Mouse (Mus musculus) spleen, embryonic (tissue): ENCODE measurements around the gene Insl5.

ENCODE experiments used
- CTCF ChIA-PET: fragments of 350-600 bp; sonication (Branson Sonifier 250); formaldehyde crosslinking; loops from one replicate; lab custom pipeline; 2022; lab: Charles Lee

Gene Insl5

GRCm38 (mm10) chr4:103026621-103027020 is at the start of gene Insl5:
Gene Insl5, minus strand, starts transcription at chr4:103026842.
- CTCF ChIA-PET: no interaction called here

GRCm38 (mm10) chr4:103070631-103071030 is 44.0 kb upstream of the Insl5 start:
- CTCF ChIA-PET: no interaction called here

- CTCF ChIA-PET: no interaction called here
Observed at GRCm38 (mm10) chr4:103067906-103068655, 41.4 kb upstream of the Insl5 start.

- CTCF ChIA-PET: no interaction called here
Observed at GRCm38 (mm10) chr4:103064976-103065375, 38.3 kb upstream of the Insl5 start.

DNA sequence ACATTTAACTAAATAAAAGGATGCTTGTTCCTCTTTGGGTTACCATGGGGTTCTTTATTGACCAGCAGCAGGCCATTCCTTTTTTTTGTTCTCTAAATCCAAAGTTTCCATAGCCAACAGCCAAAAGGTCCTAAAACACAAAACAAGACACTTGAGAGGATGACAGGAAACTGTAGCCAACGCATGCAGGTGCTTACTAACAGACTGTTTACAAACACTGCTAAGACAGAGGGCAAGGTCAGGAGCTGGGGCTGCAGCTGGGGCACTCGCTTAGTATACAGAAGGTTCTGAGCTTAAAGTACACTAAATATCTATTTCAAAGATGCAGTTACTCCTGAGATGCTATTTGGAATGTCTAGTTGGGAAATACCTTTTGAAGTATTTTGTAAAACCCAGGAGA is 37.8 kb upstream of the Insl5 start:
- CTCF ChIA-PET: no interaction called here

GRCm38 (mm10) chr4:103056909-103057308 is 30.3 kb upstream of the Insl5 start:
- CTCF ChIA-PET: no interaction called here

GRCm38 (mm10) chr4:103048046-103048445 is 21.4 kb upstream of the Insl5 start:
- CTCF ChIA-PET: no interaction called here

DNA sequence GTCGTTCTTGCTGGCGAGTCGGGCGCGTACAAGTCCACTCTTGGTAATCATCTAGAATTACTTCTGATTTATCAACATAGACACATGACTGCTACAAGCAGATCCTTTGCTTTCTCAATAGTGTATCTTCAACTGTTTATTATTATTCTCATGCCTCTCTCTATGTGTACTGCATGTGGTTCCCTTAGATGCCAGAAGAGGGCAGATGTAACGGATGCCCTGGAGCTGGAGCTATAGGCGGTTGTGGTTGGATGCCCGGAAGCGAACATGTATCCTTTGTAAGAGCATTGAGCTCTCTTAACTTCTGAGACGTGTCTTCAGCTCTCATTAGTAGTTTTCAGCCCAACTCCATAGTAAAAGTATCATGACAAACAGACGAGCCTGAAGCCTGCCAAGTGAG is 16.4 kb upstream of the Insl5 start:
- CTCF ChIA-PET: no interaction called here

GRCm38 (mm10) chr4:103039838-103040191 is 13.2 kb upstream of the Insl5 start:
- CTCF ChIA-PET: no interaction called here

DNA sequence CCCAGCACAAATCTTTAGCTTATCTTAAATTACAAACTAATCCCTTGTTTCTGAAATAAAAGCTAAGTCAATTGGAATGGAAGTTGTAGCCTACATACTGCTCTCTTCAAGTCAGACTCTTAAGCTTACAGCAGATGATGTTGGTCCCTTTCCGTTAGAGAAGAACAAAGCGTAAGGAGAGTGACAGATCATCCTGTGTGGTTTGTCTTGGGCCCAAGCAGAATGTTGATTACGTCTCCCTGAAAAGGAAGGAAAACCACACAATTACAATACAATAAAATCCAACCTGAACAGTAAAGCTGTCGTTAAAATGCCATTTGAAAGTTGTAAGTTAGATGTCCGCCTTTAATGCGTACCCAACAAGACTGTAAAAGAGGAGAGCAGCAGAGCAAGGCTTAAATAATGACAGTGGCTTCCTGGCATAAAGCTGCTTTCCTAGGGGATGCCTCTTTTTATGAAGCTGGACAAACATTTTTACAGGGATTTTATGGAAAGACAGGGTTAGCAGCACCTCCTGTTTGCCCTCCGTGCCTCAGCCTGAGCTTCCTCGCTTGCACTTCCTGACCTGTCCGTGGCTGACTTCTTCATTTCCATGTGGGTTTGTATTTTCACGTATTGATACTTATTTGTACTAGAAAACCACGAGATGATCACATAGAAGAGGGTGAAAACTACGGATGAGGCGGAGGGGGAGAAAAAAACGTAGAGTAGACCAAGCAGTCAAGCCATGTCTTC is 12.6 kb upstream of the Insl5 start:
- CTCF ChIA-PET: no interaction called here

DNA sequence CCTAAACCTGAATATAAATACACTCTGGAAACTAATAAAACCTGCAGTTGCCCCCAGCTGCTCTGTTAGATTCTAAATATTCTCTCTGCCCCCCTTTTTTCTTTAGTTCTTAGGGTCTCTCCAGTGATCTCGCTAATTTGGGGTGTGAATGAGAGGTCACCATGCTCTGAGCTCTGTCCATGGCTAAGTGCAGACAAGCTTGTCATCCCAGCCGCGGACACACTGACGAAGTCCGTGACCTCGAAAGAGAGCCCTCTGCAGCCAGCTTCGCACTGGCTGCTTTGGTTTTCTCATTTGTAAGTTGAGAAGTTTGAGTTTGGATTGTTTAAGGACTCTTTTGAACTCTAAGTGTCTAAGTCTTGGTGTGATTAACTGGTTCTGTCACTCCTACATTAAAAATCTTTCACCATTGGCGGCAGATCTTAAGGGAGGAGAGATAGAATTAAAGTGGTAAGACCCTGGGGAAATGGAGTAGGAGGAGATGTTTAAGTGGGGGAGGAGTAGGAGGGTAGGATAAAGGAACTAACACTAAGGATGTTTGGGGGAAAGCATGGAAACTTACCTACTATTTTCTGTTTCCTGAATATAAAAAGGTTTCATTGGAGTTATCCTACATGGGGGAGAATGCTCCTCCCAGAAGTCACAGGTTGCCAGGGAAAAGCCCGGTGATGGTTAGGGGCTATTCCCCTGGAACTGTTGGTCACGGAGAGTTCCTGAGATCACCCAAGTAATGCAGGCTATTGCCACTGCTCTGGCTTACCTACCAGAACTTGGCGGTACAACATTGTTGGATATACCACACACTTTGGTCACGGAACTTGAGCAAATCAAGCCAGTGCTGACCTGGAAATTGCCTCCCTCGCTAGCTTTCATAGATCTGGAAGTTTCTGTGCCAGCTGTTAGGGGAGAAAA is 1.8 kb upstream of the Insl5 start:
- CTCF ChIA-PET: interaction anchor here (0.6 kb wide), 1 partner anchor 109 kb away, joined by 3 read pairs; no protein-coding TSS in a partner anchor

GRCm38 (mm10) chr4:103027745-103028144 is 1.1 kb upstream of the Insl5 start:
- CTCF ChIA-PET: interaction anchor here (0.6 kb wide), 1 partner anchor 109 kb away, joined by 3 read pairs; no protein-coding TSS in a partner anchor

DNA sequence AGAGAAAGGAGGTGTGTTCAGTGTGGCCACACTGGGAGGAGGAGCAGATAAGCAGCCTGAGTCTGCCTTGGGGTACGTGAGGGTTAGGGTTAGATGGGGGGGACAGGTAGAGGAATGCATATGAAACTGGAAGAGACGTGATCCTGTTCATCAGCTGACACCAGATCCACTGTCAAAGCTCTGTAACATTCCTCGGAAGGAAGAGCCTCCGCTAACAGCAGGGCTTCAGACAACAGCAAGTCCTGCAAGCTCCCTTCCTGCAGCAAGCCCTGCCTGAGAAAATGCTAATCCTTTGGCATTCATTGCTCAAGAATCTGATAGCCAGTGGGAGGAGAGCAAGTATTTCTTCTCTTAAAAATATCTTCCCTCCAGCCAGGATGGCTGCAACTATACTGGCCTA is 13.2 kb downstream of the Insl5 start:
- CTCF ChIA-PET: no interaction called here

- CTCF ChIA-PET: no interaction called here
Observed at GRCm38 (mm10) chr4:103011823-103012222, 14.8 kb downstream of the Insl5 start.

DNA sequence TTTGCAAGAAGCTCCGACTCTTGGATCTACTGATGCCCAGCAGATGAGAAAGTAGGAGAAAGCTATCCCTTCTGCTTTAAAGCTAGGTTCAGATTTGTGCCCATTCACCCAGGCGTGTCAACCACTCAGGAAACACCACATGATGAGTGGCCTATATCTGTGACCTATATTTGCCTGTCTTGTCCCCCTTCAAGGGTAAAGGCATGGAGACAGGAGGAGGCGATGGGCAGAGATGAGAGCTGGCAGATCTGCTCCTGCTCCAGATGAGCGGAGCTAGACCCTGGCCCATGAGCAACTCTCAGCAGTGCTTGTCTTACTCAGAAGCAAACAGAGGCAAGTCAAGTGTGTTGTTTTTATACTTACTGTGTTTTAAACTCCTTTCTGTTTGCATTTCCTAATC is 15.9 kb downstream of the Insl5 start:
- CTCF ChIA-PET: no interaction called here

DNA sequence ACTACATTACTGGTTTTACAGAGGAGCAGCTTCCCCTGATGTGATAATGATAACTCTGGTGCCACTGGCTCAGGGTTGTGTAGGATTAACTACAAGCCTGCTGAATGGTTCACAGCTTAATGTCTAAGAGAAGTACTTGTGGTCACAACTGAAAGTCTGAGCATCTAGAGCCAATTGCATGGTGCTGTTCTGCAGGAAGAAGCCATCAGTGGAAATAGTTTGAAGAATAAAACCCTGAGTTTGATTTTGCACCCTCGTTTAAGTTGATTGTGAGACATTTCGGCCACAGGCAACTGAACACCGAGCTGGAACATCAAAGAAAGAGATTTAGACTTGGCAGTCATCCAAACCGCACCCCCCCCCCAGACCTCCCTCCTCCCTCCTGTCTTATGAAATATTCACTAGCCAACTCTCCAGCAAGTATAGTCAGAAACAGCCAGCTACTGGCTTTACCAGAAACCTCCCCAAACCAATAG is 19.7 kb downstream of the Insl5 start:
- CTCF ChIA-PET: no interaction called here

DNA sequence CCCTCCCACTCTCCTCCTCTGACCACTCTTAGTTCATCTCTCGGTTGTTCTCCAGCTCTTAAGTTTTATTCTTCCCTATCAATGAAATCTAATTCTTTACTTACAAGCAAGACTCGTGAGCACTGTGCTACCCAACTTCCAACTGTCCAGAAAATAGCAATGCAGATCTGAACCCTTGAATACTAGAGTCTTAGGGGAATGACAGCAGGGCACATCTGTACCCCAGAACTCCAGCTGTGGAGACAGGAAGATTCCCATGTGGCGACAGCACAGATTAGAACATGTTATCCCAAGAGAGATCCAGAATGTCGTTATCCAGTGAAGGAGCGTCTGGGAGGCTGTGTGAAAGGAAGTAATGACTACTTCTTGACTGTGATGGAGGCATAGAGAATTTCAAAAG is 20.4 kb downstream of the Insl5 start:
- CTCF ChIA-PET: no interaction called here

GRCm38 (mm10) chr4:103005190-103005945 is 21.3 kb downstream of the Insl5 start:
- CTCF ChIA-PET: no interaction called here

- CTCF ChIA-PET: no interaction called here
Observed at GRCm38 (mm10) chr4:103004681-103005080, 22.0 kb downstream of the Insl5 start.

DNA sequence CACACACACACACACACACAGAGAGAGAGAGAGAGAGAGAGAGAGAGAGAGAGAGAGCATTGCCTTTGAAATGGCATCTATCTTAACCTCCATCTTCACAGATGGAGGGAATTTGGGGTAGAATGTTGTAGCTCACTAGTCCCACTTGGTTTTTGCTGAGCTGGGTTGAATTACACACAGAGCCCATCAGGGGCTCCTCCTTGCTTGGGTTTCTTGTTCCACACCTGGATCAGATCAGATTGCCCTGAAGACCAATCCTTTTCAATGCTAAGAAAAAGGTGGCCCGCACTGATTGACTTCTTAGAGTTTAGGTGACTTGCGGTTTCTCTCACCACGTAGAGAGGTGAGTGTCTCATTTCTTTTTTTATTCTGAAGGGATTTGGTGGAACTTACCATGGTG is 35.0 kb downstream of the Insl5 start:
- CTCF ChIA-PET: interaction anchor here (0.6 to 0.7 kb wide), 2 partner anchors 506 to 857 kb away, joined by 3 read pairs; no protein-coding TSS in a partner anchor
